Mouse (Mus musculus) v-Abl transformed pro-B cells (cell line): ENCODE data around the gene Lman1l.

Experiments used
- in situ Hi-C, 2 experiments: fragments of 400-800 bp; cut with MboI; formaldehyde crosslinking; loops; one replicate each; pipeline ENCODE4 v1.15.1; 2025; ENCODE audit not compliant: unreplicated experiment in 2 of 2

Lman1l gene

DNA sequence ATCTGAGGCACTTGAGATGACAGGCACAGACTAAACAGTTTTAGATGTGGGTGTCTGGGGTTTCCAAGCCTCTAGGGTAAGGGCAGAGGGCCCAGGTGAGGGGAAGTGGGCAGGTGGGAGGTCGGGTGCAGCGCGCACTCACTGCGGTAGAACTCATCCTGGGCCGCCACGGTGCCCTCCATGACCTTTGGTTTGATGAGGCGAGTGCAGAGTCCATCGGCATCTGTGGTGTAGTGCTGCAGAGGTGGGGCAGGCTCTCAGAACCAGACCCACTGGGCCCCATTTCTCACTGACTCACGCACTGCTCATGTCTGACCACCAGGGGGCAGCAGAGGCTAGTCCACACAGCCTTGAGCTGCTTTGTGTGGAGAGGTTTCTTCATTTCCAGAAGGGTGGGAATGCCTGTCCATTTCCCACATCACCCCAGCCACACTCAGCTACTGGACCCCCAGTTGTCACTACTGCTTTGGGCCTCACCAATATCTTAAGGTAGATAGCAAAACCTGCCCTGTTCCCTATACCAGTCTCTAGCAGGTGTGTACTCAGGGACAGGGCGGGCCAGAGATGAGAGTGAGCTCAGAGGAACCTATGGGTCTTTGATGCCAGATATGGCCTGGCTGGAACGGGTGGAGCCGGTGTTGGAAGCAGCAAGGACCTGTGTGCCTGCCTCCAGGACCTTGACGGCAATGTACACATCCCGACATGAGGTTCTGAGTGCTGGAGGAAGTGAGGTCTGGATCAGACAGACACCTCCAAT is 8.7 kb upstream of the Lman1l start:
- in situ Hi-C loops, result no loop called here

DNA sequence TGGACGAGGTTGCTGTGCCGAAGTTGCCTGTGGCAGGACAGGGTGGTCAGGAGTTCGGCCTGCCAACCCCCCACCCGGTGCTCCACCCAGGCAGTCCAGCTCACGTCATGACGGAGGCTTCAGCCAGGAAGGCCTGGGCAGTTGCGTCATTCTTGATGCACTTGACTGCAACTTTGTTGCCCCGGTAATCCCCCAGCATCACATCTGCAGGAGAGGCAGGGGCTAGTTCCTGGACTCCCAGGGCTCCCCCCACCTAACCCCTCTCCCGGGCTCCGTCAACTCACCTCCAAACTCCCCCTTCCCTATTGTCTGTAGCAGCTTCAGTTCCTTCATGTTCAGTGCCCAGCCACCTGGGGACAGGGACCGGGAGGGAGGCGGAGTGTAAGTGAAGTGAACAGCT is 8.1 kb upstream of the Lman1l start:
- in situ Hi-C loops, result no loop called here

DNA sequence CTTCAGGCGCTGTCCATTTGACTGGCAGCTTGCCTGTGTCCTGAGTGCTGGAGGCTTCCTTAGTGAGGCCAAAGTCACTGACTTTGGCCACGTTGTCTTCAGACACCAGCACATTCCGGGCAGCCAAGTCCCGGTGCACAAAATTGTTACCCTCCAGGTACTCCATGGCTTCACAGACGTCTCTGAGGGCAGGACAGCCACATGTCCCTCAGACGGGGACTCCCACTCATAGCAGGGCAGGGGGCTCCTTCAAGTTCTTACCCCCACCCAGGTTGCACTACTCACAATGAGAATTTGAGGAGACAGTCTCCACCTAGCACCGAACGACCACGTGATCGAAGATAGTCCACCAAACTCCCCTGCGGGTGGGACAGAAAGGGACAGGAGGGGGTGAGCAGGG is 7.3 kb upstream of the Lman1l start:
- in situ Hi-C loops, result no loop called here

DNA sequence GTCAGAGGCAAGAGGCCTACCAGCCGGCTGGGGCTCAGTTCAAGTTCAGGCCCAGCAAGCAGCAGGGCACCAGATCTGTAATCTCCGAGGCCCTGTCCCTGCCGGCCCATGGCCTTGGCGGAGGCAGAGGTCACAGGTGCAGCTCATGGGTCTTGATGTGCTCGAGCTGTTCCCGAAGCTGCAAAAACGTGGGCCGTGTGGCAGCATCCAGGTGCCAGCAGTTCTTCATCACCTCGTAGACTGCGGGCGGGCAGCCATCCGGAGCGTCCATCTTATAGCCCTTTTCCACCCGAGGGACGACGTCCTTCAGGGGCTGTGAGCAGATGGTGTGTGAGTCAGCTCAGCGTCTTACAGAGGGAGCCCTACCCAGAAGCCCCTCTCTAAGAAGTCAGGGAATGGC is 6.6 kb upstream of the Lman1l start:
- in situ Hi-C loops, result no loop called here

DNA sequence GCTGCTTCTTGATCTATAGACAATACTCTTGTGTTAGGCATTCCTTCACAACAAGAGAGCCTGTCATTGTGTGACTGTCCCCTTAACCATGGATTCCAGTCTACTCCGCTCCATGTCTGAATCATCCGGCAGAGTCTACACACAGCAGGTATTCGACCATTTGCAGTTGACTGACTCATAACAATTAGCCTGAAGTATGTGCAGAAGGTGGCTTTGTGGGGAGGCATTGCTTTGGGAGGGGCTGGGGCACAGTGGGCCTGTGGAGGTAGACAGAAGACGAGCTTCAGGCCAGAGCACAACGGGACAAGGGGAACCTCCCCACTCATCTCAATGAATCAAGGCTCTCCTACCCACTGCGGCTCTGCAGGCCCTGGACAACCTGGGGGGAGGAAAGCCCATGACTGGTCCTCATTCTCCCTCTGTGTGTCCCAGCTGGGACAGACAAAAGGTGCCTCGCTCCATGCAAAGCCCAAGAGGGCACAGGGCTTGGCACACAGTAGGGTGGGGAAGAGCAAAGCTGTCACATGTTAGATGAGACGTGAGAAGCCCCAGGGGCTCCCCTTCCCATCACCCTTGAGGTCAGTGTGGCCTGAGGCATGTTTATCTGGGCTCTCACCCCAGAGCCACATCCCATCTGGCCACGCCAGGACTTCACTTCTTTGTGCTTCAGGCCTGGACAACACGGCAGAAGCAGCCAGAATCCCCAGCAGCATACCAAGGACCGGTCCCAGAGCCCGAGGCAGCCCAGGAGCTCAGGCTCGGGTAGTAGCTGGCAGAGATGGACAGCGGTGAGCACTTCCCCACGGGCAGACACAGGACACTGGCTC is 5.3 kb upstream of the Lman1l start:
- in situ Hi-C loops, result no loop called here

DNA sequence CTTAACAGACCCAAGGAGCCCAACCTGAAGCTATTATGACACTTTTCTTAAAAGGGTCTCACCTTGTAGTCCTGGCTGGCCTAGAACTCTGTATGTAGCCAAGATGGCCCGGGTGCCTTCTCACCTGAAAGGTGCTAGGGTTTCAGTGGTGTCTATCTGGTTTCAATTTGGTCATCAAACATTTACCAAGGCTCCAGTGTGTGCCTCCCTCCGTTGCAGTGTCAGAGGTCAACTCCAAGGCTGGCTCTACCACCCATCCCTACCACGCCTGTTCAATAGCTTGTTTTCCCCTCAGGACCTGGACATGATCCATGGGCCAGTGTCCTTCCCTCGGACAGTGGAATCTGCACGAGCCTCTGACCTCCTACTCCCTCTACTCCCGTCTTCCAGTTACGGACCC is 3.7 kb upstream of the Lman1l start:
- in situ Hi-C loops, result loop anchor here in 1 of 2 experiments (5.0 kb wide), 1 partner anchor 82 kb away; no protein-coding TSS in a partner anchor

DNA sequence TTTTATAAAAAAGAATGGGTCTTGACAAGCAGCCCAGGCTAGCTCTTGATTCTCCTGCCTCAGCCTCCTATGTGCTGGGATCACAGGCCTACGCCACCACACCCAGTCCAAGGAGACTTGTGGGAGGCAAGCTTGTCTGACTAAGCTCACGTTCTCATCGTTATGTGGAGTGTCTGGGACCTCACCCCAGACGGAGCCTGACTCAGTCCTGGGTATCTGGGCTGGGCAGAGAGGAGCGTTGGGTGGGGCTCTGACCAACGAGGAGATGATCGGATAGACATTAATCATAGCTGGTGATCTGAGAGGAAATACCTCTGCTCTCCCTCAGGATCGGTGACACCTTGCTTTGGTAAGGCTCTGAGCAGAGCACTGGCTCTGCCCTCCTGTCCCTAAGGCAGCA is 1.7 kb downstream of the Lman1l start:
- in situ Hi-C loops, result loop anchor here (5.0 kb wide), 1 partner anchor 33 kb away; the partner anchor contains the start of gene Csk (in 2 of the 2)

DNA sequence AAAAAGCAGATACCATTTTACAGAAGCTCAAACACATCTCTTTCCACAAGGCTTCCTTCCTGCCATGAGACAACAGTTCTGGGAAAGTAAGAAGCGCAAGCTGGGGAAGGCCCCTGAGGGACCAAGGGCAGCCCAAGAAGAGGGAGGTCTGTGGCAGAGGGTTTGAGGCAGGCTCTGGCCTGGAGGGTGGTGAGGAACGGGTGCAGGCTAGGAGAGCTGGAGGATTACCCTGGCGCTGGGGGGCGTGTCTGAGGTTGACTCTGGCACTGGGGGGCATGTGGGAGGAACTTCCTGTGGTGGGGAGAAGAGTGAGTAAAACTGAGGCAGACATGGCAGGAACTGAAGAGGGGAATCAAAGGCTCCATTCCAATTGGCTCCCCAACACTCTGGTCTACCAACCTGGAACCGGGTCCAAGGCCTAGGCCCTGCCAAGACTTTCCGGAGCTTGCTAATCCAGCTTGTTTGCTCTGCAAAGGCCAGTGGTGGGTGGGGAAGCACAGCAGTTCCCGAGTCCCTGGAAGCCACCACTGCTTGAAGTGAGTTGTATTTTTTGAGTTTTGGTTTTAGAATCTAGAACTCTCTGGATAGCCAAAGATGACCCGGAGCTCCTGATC is 2.9 kb downstream of the Lman1l start:
- in situ Hi-C loops, result loop anchor here (5.0 kb wide), 1 partner anchor 35 kb away; the partner anchor contains the start of gene Csk (in 2 of the 2)

DNA sequence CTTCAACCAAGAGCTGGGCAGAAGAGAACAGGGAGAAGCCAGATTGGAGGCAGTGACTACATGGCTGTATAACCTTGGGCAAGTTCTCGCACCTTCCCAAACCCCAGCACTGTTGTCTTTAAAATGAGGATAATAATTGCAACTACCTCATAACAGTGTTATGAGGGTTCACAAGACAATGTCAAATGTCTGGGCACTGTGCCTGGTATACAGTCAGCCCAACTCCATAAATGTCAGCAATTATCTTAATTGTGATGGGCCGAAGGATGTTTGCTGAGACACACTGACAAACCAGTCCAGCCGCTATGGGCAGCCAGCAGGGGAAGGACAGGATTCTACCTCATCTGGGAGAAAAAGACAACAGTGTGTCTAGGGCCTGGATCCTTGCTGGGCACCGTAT is 5.8 kb downstream of the Lman1l start:
- in situ Hi-C loops, result loop anchor here (5.0 kb wide), 1 partner anchor 38 kb away; the partner anchor contains the start of gene Csk (in 2 of the 2)

DNA sequence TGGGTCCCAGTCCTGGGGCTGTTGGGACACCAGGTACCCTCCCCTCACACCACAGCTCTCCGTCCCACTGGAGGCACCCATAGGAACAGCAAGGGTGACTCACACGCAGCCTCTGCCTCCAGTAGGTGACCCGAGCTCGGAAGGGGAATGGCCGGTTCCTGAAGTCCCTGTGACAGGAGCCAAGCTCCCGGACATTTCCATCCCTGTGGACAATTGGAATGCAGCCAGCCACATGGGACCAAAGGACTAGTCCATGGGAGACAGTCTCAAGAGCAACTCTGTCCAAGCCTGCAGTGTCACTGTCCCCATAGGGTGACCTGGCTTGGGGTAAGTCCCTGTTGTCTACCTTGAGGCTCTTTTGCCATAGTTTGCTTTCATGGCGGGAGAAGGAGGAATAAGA is 6.6 kb downstream of the Lman1l start:
- in situ Hi-C loops, result no loop called here

DNA sequence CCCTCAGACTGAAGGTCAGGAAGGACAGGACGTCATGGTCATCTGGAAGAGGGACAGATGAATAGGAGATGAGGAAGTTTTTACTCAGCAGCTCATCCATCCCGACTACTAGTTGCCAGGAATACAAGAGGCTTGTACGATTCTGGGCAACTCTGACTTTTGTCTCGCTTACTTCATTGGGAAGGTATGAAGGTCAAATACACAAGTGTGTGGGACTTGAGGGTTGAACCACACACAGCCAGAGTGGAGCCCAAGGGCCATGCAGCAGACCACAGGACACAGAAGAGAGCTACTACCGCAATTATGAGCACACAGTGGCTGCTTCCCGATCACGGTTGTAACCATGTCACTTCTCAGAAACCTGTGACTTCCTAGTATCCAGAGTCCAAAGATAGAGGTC is 8.0 kb downstream of the Lman1l start:
- in situ Hi-C loops, result no loop called here

DNA sequence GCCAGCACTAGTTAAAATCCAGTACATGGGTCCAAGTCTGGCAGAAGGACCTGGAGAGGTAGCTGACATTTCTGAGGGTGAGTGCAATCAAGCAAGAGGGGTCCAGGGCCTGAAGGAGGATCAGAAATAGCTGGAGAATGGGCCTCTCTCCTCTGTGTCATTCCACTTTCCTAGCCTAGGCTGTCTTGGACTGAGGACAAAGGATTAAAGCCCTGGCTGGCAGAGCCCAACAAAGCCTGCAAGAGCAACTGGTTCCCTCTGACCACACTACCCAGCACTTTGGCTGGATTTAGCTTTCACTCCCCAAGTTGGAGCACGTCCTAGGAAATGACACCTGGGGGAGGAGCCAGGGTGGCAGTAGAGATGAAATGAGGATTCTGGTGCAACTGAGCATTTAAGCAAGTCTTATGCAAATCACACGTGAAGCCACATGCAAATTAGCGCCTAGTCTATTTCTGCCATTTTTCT is 10.2 kb downstream of the Lman1l start:
- in situ Hi-C loops, result no loop called here

DNA sequence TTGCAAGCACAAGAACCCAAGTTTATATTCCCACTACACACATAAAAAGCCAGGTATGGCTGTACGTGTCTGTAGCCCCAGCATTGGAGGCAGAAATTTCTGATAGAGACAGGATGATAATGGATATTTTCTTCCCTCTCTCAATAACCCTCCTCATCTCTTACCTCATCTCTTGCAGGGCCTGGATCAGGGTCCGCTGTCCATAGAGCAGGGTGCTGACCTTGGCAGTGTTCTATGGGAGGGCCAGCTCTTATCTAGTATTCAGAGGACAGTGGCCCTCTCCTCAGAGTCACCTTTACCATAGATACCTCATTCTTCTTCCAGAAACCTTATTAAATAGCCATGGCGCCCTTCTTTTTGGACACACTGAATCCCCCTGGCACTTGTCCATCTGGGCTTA is 10.8 kb downstream of the Lman1l start:
- in situ Hi-C loops, result no loop called here

DNA sequence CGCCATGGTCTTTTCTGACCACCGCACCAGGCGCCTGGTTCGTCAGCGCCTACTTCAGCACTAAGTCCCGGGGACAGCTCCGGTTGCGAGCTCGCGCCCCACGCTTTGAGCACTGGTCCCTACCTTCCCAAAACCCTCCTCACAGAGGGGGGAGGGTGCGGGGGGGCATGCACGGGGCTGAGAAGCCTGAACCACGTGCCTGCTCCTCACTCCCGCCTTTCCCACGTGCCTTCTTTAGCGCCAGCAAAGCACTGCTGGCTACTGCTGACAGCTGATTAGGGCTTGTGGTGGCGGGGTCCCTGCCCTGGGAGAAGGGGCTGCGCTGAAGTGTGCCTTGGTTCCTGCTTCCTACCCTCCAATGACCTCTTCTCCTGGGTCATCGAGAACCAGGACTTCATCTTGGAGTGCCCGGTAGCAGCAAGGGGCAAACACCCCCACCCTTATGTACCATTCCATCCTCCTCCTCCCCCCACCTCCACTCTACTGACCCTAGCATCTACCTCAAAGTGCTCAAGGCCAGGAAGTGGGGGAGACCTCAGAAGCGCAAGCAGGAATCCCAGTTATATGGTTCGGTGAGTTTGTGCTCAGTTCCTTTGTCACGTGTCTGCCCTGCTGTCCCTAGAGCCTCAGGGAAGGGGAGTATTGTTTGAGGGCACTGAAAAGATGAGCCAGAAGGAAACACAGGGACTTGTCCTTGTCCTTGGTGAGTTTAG is 14.3 kb downstream of the Lman1l start, which contains the start of gene Cplx3:
Gene Cplx3 (minus strand): TSS at position 143 of the 713 bp plus-strand sequence.
- in situ Hi-C loops, result no loop called here

DNA sequence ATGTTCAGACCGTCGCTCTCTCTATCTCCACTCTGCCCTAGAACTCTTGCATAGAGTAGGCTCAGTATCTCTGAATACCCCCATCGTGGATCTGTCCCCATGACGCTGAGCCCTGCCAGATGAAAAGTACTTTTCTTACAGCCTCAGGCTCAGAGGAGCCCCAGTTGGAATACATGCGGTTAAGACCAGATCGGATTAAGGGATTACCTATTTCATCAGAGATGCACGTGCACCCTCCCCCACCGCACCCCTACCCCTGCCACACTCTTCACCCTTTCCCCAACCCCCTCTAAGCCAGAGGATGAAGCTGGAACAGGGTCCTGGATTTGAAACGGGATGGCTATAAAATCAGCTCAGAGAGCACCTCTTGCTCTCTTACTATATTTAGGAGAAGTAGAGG is 15.1 kb downstream of the Lman1l start:
- in situ Hi-C loops, result no loop called here

DNA sequence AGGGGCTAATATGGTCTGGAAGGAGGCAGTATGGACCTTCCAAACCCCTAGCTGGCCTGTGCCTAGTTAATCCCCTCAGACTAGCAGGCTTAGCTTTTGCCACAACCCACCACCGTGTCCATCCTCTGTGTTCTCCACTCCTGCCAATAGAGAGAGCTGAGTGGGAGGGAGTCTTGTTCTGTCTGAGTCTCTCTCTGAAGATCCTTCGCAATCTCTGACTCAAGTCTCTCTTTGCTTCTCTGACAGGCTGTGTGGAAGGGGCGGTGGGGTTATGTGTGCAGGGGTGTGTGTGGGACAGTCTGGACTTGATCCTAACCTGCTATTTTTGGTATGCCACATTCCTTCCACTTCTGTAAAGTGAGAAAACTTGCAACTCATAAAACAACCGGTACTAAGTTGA is 15.7 kb downstream of the Lman1l start:
- in situ Hi-C loops, result no loop called here

DNA sequence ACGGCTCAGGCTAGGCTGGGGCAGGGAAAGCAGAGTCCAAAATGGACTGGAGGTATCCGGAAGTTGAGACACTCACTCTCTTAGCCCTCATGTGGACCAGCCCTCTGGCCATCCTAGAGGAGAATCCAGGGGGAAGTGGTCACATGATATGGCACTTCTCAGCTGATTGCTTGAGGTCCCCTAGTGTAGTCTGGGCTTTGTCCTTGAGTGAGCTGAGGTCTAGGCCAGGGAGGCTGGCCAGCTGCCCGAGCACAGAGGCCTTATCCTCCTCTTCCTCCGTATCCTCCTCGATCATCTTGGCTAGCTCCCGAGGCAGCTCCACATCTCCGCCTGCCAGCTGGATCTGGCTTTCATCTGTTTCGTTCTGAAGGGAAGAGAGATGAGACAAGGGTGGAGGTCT is 18.5 kb downstream of the Lman1l start:
- in situ Hi-C loops, result no loop called here

DNA sequence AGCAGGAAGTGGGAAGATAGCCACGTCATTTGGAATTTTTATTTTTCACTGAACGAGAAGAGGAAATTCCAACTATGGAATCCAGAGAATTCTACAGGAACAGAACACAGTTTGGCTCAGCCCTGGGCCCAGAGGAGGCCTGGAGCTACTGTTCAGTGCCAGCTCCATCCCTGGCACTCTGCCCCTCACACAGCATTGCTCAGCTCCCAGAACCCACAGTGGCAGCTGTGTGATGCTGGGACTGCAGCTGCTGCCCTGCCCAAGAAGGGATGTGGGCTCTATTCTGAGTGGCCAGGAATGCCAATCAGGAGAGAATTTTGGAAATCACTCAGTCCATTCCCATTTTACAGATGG is 19.2 kb downstream of the Lman1l start:
- in situ Hi-C loops, result no loop called here

DNA sequence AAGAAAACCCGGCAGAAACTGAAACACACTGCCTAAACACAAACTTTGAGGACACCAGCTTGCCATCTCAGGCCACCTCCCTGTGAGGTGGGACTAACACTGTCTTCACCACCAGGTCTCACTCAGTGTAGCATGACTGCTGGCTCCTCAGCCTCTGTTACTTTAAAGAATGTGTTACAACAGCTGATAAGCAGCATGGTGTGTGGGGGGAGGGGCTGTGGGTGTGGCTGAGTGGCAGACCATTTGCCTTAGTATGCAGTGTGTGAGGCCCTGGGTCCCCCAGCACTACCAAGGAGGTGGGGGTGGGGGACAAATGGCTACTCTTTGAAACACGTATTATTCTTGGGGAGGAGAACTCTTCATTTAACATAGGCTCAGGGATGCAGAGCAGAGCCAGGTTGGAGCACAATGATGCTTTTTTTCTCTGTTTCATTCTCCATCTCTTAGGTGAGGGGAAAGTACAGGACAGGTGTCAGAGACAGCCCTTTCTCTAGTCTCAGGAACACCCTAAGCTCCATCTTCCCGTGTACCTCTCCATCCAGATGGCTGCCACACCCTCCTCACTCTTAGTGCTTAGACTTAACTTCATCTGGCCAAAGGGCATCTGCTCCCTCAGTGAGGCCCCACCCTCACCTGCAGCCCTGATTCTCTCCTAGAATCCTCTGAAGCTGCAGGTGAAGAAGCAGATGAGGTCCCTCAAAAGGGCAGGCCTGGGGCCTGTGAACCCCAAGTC is 19.8 kb downstream of the Lman1l start:
- in situ Hi-C loops, result no loop called here
